Mouse (Mus musculus): ENCODE measurements around the gene Eef1g.

DNA sequence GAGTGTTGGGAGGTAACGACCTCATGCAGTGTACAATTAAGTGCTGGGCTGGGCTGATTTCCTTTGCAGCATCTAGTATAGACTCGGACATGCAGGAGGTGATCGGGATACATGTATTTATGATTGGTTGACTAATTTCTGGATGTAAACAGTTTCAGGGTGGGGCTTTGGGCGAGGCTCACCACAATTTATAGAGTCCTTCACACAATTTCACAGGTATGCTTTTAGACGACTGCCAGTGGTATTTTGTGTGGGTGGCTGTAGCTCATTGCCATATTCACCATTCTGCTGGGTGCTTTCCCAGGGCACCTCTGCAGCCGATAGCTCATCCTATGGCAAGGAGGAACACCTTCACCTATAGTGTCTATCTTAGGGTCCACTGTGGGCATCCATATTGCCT lies 31.7 kb downstream of the Eef1g start:
- TF ChIP-seq CTCF (conservative IDR thresholded peaks at IDR 0.05; ENCODE audit: low read length) (no peak), NANOG (IDR thresholded peaks at IDR 0.05; ENCODE audit: borderline replicate concordance, low read length) (no peak), POU5F1 (IDR thresholded peaks at IDR 0.05; ENCODE audit: borderline replicate concordance, low read length) (no peak)
